Mouse (Mus musculus): Measurements from ENCODE around the gene Trh.

Gene Trh

DNA sequence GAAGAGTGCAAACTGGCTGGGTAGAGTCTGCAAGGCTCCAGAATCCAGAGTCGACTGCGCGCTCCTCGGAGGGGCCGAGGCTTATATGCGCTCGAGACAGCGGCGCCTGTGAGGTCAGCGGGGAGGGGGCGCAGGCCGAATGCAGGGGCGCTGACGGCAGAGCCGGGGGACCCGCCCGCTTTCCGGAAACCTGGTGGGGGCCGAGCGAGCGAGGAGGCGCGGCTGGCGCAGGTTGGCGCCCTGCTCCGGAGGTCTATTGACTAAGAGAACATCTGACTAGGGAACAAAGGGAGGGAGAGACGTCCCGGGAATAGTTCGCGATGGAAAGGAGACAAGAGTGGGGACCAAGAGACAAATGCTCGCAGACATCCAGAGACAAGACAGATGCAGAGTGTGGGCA, at the start of gene Trh:
Gene Trh, minus strand, starts transcription at position 60 of the 400 bp plus-strand sequence.
- no peak for DNase-seq

DNA sequence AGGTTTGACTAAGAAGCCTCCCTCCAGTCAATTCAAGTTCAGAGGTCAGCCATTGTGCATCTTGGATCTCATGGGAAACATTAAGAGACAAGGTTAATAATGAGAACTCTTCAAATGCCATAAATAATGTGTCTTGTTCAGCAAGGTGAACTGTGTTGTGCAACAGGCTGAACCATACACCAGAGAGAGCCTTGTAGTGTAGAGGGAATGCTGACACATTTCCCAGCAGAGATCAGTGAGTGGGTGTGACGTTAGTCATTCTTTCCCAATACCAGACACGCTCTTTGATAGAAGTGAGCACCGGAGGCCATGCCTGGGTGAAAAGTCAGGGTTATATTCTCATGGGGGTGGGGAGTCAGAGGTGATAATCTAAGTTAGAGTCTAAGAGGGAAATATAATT, 46.4 kb upstream of the Trh start:
- DNase-seq = no peak

DNA sequence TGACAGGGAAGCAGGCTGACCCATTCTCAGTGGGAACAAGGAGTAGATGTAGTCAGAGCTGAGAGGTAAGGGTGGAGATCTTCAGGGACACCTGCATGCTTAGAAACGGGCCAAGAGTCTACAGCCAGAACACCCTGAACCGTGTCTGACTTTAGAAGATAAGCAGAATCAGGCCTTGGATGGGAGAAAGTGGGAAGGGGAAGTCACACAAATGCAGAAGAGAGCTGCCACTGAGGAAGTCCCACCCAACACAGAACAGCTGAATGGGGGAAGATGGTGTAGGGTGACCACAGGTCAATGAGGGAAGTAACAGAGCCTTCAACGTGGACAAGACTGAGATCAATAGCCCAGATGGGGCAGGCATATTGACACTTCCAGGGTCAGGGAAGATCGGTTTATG, 42.4 kb upstream of the Trh start:
- DNase-seq = peak; percentile 8

DNA sequence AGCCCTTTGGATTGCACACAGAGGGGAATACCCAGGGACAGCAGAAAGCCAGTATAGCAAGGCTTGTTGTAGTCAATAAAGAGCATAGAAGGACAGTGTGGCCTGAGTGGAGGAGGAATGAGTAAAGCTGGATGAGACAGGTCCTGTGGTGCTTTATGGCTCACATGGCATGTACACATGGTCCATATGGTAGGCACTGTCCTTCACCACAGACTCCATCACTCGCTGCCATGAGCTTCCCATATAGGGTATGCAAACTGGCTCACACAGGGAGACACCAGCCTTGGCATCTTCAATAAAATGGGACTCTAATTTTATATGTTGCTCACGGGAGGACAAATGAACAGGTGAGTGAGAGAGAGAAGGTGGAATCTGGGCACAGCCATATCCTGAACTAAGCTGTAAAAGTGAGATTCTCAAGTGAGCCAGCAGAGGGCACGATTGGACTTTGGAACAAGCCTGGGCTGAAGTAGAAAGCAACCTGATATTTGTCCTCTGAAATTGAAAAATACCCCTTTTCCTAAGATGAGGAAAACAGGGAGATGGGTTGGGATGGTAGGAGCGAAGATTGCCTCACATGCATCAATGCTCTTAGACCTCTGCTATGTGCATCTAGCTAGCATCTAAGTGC, 41.9 kb upstream of the Trh start:
- DNase-seq = peak; percentile 80

DNA sequence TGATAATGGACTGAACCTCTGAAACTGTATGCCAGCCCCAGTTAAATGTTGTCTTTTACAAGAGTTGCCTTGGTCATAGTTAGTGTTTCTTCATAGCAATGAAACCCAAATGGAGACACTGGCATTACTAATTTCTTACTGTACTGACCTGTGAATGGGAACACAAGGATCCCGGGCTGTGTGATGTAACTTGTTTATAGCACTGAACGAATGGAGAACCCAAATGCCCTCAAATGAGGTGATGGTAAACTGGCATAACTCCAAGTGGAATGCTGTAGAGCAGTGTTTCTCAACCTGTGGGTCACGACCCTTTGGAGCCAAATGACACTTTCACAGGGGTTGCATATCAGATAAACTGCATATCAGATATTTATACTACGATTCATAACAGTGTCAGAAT, 41.1 kb upstream of the Trh start:
- no peak for DNase-seq

DNA sequence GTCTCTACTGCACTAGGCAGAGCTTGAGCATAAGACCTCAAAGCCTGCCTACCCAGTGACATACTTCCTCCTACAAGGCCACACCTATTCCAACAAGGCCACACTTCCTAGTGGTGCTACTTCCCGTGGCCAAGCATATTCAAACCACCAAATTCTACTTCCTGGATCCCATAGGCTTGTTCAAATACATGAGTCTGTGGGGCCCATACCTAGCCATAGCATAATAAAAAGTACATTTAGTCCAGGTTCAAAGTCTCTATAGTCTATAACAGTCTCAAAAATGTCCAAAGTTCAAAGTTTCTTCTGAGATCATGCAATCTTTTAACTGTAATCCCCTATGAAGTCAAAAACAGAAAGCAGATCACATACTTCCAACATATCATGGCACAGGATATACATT, 32.7 kb upstream of the Trh start:
- DNase-seq = no peak

DNA sequence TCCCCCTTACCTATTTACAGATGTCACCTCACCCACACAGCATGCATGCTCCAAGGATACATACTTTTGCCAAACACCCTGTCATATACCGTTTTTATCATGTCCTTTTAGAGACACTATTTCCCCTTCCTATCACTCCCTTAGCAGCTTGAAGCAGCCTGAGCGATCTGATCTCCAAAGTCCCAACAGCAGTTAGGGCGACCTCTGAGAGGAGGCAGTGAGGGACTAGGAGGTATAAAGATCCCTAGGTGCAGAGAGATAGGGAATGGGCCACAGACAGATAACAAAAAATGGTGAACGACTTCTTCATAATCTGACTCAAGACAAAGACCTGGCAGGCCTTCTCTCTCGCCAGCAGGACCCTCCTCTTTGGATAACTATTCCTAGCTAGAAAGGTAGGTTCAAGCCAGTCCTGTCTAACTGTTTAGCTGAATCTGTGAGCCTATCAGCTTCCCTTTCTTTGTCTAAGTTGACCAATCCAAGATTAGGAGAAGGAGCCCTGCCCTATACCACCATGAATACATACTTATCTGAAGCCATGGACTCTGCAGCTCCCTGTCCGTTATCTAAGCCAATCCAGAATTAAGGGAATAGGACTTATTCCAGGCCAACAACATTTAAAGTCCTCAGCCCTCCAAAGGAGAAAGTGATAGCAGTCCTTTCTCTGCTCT, 29.3 kb upstream of the Trh start:
- no peak for DNase-seq

DNA sequence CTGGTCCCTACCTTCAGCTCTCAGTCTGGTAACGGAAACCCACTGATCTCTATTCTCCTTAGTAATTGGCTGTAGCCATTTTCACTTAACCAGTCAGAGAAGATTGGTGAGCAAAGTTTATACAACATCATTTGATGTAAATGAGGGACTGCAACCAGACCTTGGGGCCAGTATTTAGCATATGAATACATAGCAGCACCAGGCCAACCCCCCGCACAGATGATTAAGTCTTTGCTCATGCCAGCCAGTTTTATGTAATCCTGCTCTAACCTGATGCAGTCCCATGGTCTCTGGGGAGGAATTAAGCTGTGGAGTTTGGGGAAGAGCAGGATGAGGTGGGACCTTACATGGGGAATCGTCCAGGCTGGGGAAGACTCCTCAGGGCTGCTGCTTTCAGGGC, 28.2 kb upstream of the Trh start:
- DNase-seq = no peak

DNA sequence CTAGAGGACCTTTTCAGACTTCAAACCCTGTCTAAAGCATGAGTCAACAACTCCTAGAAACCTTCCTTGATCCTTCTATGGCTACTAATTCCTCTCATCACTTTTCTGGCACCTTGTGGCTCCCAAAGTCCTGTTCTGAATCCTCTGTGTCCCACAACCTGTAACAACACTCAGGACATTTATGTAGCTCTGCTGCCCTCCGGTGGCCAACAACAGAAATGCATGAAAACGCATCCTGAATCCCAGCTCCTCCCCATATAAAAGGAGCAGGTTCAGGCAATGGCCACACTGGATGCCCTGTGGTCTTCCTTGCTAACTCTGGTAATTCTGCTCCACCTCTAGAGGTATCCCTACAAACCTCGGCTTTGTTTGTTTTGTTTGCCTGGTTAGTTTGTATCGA, 24.6 kb upstream of the Trh start:
- peak; percentile 77 for DNase-seq

DNA sequence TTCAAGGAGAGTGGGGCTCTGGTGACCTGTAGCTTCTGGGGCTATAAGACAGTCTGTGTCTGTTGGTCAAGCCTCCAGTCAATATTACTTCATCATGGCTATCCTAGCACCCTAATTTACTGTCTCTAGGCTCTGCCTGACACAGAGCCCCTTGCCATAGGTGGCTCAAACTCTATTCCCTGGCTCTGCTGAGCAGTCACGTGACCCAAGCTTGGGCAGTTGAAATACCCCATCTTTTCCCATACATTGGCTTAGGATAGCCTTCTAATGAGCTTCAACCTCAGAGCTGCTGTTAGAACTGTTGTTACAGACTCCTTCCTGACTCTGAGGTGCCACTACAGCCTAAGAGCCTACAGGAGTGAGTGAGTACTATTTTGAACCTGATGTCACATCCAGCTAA, 23.6 kb upstream of the Trh start:
- DNase-seq = no peak

DNA sequence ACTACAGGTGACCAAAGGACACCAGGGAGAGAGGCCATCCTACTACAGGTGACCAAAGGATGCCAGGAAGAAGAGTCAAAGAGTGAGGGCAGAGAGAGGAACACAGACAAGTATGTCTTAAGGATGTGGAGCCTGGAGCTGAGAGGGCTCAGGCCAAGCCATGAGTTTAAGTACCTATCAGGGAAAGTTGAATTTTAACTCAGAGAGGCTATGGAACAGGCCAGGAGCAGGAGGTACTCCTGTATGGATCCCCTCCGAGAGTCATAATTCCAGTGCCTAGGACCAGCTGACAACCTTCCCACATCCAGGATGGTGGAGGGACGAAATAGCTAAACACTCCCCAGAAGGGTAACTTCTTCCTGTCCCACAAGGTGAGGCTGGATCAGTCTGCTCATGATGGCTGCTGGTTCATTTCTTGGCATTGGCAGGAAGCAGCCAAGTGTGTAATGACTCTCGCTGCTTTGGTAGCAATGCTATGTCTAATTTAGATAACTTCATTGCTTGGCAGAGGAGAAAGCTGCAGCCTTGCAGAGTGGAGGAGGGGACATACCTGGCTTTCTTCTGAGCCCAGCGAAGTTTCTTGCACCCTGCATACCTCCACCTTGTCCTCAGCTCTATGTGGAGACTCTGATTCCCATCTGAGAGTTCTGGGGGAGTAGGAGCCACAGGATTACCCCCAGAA, 16.9 kb upstream of the Trh start:
- no peak for DNase-seq

DNA sequence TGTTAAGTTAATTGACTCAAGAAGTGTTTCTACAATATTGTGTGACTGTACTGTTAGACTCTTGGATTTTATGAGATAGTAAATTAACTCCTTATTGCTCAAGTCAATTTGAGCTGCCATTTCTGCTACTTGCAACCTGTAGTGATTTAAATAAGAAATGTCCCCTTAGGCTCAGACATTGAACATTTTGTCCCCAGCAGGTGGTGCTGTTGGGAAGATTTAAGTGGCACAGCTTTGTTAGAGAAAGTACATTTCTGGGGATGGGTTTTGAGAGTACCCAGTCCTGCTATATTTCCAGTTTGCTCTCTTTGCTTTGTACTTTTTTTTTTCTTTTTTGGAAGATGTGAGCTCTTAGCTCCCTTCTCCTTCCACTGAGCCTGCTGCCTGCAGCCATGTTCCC, 10.9 kb upstream of the Trh start:
- DNase-seq = no peak

DNA sequence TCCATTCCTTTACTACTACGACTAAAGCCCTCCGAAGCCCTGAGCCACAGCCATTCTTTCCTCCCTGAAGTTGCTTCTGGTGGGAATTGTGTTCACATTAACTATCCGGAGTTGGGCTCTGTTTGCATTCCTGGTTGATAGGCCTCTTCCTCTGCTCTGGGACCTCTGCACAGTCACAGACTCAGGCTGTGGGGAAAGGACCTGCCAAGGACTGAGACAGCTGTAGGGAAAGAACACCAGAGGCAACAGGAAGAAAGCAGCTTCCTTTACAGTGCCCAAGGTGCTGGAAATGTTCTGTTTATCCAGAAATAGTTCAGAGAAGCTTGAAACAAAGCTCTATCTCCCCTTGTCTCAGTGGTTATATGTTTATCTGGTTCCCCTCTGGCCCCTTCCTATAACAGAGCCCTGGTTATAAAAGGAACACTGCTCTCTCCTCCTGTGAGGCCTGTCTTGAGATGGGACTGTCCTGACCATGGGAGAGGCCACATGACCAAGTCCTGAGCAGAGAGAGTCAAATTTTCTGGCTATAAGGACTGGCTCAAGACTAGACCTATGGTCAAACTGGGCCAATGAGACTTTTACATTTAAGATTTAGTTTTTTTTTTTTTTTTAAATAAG, 8.9 kb upstream of the Trh start:
- DNase-seq = no peak

DNA sequence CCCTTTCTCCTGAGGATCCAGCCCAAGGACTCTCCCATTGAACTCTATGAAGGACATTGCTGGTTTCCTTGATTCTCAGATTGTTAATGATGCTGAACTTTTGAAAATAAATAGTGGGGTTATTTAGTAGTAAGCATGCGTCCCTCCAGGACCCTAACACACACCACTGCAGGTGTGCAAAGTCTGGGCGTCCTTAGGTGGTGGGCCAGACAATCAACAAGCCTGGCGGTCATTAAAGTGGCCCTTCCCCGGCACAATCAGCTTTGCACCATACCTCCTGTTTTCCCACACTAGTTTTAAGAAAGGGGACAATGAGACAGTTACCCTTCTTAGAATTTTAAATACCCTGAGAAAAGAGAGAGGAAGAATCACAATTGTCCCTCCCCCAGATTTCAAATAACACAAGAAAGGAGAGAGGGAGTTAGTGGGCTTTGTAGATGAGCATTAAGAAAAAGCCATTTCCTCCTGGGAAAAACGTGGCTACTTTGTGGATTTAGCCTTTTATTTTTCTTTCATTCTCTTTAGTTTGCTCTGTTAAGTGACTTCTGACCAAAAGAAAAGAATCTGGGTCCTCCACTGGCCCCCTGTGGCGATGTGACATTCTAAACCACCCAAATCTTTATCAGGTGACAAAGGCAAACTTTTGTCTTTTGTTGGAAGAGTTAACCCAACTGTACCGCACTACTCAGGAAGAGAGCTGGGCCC, 2.9 kb upstream of the Trh start:
- DNase-seq = no peak

DNA sequence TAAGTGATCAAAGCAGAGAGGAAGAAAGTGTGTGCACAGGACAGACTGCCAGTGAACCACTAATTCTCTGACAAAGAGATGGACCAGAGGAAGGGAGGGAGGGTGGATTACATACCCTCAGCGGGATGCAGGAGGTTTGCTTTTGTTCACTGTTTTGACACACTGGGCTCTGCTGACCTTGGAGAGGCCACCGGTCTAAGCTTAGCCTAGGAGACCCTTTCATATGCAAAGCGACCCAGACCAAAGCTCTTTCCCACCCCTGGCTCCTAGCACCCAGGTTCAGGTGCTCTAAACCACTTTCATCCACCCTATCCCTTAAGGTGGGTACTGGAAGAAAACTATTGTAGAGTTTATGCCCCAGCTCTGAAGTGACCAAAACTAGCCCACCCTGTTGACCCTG, 1.9 kb upstream of the Trh start:
- no peak for DNase-seq

DNA sequence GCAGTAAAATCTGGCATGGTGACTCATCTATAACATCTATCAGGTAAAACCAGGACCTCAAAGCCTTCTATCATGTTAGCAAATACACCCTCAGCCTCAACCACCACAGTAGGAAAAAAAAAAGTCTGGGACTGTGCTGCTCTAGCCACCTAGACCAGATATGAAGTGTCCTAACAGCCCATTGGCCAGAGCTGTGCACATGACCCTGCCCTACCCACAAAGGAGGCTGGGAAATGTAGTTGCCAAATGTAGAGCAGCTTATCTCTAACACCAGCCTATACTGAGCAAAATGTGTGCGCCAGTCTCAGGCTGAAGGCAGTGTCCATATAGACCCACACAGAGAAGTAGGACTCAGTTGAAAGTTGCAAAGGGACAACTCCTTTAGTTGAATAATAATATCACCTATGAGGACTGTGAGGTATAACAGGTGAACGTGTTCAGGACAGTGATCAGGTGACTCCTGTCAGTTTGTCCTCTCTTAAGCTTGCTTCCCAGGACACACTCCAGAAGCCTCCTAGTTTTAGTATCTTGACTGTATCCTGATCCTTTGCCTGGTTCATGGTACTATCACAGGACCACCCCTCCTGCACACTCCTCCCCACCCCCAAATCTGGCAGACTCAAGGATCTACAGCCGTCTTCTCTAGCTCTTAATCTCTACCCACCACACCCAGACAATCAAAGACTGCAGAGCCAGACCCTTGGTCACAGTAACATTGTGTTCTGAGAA, 3.1 kb downstream of the Trh start:
- peak; percentile 73 for DNase-seq

DNA sequence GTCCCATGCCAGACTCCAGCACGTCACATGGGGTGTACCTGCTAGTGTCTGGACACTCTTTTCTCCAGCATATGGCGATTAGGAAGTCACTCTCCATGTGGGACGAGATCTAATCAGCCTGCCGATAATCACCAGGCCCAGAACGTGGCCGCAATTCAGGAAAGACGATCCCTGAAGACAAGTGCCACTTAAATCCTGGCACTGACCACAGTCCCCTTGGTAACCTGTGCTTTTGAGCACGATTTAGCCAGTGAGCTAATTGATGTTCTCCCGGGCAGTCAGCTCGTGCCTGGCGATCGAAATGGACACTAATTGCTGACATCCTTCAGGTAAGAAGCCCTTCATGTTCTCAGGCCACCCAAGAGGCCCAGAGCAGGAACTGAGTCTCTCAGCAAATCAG, 9.4 kb downstream of the Trh start:
- DNase-seq = no peak

DNA sequence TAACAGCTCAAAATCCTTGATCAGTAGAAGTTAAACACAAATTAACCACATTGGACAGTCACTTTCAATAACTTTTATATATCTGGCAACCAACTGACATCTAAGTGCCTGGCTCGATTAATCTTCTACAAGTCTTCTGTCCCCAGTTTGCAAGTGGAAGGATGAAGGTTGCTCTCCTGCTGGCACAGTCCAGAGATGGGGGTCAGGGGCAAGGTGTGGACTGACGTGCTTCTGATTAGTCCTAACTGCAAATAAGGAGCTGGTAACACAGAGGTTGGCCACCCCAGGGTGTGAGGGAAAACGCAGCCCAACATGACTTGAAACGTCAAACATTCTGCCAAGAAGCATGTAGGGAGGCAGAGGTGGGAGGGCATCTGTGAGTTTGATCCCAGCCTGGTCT, 12.7 kb downstream of the Trh start:
- no peak for DNase-seq

DNA sequence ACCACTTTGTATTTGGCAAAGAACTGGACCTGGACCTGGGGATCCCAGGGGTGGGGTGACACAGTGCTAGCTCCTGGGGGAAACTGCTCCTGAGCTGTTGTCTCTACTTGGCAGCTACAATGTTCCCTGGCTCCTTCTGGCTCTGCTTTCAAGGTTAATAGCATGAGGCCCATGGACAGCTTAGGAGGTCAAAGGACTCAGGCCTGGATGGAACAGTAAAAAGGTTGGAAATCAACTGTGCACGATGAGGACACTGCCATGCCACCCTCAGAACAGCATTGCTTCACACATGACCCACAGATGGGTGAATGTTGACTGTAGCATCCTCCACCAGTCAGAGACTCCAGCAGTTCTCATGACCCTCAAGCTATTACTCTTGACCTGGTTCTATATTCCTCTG, 13.1 kb downstream of the Trh start:
- no peak for DNase-seq

DNA sequence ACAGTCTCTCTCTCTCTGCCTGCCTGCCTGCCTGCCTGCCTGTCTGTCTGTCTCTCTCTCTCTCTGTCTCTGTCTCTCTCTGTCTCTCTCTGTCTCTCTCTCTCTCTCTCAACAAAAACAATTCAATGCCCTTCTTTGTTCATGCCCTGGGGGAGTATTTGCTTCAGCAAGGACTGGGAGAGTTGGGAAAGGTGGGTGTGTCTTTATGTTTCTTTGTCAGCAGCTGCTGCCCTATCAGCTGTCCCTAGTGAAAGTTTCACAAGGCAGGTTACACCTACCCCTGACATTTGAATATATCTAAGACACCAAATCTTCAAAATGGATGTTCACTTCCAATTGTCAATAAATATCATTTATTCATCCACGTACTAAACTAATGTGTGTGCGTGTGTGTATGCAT, 14.9 kb downstream of the Trh start:
- DNase-seq = no peak

DNA sequence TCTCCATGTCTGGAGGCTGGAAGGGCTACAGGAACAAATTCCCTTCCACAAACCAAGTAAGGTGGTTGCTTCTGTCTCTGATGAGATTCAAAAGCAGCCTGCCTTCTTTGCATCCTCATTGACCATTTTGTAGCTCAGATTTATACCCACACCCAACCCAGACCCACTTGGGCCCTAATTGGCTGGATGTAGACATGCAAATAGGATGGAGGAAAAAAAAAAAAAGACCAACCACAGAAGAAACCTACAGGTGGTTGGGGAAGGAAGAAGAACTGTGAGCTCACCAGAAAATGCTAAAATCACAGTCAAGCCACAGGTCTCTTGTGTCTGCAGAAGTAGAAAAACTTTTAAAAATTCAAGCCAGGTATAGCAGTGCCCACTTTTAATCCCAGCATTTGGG, 15.3 kb downstream of the Trh start:
- no peak for DNase-seq

DNA sequence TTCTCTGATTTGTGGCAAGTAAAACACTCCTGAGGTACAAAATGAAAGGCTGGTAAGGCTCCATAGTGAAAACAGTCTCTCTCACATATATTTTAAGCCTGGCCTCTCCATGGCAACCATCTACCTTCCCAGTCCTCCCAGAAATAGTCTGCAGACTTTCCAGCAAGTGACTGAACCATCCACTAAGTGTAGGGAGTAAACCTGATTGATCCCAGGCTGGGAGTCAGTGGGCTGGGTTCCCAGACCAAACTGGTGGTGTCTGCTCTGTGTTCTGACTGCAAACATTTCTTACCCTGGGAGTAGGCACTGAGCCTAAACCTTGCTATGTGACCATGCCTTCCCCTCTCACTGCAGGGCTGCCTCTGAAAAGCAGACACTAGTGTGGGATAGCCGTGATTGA, 19.5 kb downstream of the Trh start:
- DNase-seq = no peak

DNA sequence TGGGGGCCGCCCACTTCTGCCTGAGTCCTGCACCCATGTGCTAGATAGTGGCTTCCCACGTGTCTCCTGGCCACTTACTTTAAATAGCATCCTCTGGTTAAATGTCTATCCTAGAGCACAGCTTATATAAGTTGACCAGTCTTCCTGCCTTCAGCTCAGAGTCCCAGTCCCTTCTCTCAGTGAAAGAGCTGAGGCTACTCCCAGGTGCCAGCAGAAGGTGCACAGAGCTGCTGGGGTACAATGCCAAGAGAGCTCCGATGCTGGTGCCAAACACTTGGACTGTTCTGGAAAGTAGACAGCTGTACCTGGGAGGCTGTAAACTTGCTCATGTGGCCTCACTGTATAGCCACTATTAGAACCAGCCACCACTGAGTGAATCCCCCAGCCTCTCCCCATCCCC, 22.4 kb downstream of the Trh start:
- DNase-seq = no peak
